Mouse (Mus musculus) neural tube, embryonic 15.5 days (tissue): ENCODE data around the gene Cracr2b. TPM values are rescaled to one million over a fixed set of nuclear protein-coding genes. Genes with fewer than 3 reads are reported as not detected.

Experiments
- ATAC-seq: fragments of 200-750 bp; cut with Nextera tagmentation; 2 replicates; pipeline ENCODE4 v1.8.0; 2017; ENCODE audit warnings: mild to moderate bottlenecking, moderate TSS enrichment, moderate library complexity; ENCODE audit not compliant: low FRiP score
- H3K27ac ChIP-seq: fragments of 300-500 bp; sonication (generic); replicated peaks from 2 replicates; pipeline ENCODE4 v1.5.1; 2015; ENCODE audit warnings: mild to moderate bottlenecking, inconsistent platforms
- H3K27me3 ChIP-seq: fragments of 300-500 bp; sonication (generic); replicated peaks from 2 replicates; pipeline ENCODE4 v1.6.1; 2015; ENCODE audit warnings: inconsistent platforms
- H3K36me3 ChIP-seq: fragments of 300-500 bp; sonication (generic); 2 replicates; pipeline ENCODE4 v1.6.1; 2015; ENCODE audit warnings: inconsistent platforms
- H3K4me1 ChIP-seq: fragments of 300-500 bp; sonication (generic); 2 replicates; pipeline ENCODE4 v1.6.1; 2015; ENCODE audit warnings: inconsistent platforms
- H3K4me2 ChIP-seq: fragments of 300-500 bp; sonication (generic); 2 replicates; pipeline ENCODE4 v1.6.1; 2015; ENCODE audit warnings: inconsistent platforms, mild to moderate bottlenecking, moderate library complexity
- H3K4me3 ChIP-seq: fragments of 300-500 bp; sonication (generic); replicated peaks from 2 replicates; pipeline ENCODE4 v1.5.1; 2015; ENCODE audit warnings: mild to moderate bottlenecking, inconsistent platforms
- H3K9ac ChIP-seq: fragments of 300-500 bp; sonication (generic); replicated peaks from 2 replicates; pipeline ENCODE4 v1.6.1; 2015; ENCODE audit warnings: mild to moderate bottlenecking, inconsistent platforms
- H3K9me3 ChIP-seq: fragments of 300-500 bp; sonication (generic); replicated peaks from 2 replicates; pipeline ENCODE4 v1.6.1; 2016; ENCODE audit warnings: inconsistent platforms
- WGBS: fragments of 180-500 bp; shearing (Covaris S2); methylation state at CpG from one replicate; pipeline ENCODE4 v1.1.7; 2015; ENCODE audit warnings: mixed read lengths; 5-methylcytosine and 5-hydroxymethylcytosine counted together
- polyA plus RNA-seq: library from polyadenylated mRNA; unstranded; fragments of >200 nt; fragmentation: Nextera tagmentation; extraction: Ambion mirVana; gene quantifications from 2 replicates; pipeline ENCODE4 v1.2.1, GENCODE M21; 2015

Cracr2b gene
- polyA plus RNA-seq = 7.1 and 9.6 TPM in 2 replicates

DNA sequence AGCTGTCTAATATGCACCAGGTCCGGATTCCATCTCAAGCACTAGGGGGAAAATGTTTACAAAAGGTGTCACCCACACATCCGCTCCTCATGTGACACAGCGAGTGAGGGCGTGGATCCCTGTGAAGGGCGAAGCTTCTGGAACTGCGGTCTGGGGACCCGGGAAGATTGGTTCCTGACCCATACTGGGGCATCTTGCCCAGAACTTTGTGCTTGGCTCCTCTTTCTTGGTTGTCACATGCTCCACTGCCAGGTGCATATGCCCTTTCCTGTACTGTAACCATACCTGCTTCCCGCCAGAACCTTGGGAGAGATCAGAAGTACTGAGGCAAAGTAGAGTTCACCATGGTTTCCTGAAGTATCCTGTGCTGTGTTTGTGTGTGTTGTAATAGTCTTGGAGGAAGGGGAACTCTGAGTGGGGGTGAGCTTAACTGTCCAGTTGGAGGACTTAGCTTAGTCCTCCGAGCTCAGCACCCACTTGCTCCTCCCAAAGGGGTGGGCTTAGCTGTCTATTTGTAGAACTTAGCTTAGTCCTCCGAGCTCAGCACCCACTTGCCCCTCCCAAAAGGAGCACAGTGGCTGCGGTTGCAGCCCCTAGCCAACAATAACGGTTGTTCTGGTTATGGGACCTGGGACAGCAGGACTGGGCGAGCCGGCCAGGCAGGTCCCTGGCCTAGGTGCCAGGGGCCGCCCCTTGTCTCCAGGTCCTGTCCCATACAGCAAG lies at the start of gene Cracr2b:
TSS of gene Cracr2b (plus strand) at position 704 of the 723 bp plus-strand sequence.
- 76% methylated on average over 15 of the region's 15 CpGs for WGBS
- Histone ChIP-seq H3K4me1 (peaks cover 39% of the 10 kb centered on the region), H3K9ac (peak within 1 kb of the TSS; percentile 41), H3K9me3 (no peaks in the 10 kb centered on the region), H3K4me2 (peak within 1 kb of the TSS; percentile 72), H3K27ac (no peak within 1 kb of the TSS), H3K4me3 (peak within 1 kb of the TSS; percentile 35), H3K36me3 (peaks cover 14% of the 10 kb centered on the region), H3K27me3 (peaks cover 65% of the 10 kb centered on the region)
- no peak for ATAC-seq

DNA sequence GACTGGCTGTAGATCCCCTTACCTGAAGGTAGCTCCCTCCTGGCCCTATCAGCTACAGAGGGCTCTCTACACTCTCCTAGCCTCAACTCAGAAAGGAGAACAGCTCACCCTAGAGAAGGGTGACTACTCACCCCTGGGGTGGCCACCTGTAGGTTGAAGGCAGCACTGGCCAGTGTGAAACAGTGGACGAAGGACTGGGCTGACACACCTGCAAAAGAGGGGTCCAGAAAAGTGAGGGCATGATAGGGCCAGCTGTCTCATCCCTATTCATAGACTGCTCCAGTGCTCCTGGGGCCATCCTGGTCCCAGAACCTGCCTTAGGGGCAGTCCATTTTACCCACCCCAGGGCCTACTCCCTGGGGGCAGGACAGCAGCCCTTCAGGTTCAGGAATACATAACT lies 49.2 kb upstream of the Cracr2b start:
- 94% methylated on average over 1 of the region's 1 CpGs for WGBS
- H3K4me3 ChIP-seq = no peak overlapping the region
- no peaks in the 10 kb centered on the region for H3K9me3 ChIP-seq
- H3K36me3 ChIP-seq = peaks cover 31% of the 10 kb centered on the region
- ATAC-seq = no peak
- no peak overlapping the region for H3K9ac ChIP-seq
- peaks cover 24% of the 10 kb centered on the region for H3K4me1 ChIP-seq
- H3K4me2 ChIP-seq = no peak overlapping the region
- no peak overlapping the region for H3K27ac ChIP-seq
- no peaks in the 10 kb centered on the region for H3K27me3 ChIP-seq

DNA sequence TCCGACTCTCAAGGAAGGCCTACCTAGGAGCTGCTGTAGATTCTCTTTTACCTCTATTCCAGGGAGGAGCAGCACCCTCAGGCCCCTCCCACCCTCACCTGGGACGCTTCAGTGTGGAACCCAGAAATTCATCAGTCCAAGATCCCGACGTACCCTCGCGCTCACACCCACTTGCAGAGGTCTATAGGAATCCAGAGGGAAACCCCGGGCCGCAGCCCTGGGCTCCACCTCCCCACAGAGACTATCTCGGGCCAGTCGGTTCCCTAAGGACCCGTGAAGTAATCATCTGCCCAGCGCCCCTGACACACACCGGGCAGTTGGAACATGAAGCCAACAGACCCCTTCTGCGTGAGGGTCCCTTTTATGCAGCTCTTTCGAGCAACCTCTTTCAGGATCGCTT lies 47.6 kb upstream of the Cracr2b start:
- peak; percentile 23 for ATAC-seq
- Histone ChIP-seq H3K36me3 (peaks cover 27% of the 10 kb centered on the region), H3K4me2 (peak overlapping the region; percentile 92), H3K27ac (peak overlapping the region; percentile 91), H3K9ac (peak overlapping the region; percentile 88), H3K4me3 (peak overlapping the region; percentile 70), H3K4me1 (peaks cover 24% of the 10 kb centered on the region), H3K9me3 (no peaks in the 10 kb centered on the region), H3K27me3 (no peaks in the 10 kb centered on the region)
- WGBS = 4% methylated on average over 16 of the region's 16 CpGs

DNA sequence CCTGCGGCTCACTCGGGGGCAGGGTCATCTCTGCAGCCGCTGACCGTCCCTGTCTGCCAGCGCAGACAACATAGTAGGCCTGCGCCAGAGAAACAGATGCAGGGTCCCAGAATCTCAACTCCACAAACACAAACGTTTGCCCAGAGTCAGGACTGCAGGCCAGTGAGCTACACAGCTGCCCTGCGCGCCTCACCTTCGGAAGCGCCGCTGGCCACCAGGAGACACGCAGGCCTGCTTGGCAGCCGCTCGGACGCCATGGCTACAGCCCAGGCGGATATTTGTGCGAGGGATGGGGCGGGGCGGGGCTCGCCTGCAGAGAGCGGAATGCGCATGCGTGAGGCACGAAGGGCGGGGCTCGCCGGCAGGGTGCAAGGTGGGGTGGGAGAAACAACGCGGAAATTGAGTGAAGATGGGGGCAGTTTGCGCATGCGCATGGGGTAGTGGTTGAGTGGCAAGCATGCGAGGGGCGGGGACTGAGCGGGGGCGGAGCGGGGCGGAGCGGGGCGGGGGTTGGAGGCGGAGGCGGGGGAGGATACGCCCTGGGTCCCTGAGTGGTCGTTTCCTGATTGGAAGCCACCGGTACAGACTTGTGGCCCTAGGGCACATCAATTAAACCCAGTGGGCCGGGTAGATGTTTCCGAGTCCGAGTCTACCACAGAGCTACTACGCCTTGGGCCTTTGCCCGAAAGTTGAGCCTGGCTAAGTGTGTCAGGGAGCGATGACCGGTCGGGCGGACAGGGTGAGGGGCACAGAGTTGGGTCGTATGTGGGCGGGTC lies 46.9 kb upstream of the Cracr2b start, which contains the start of gene Gatd1:
TSS of gene Gatd1 (minus strand) at position 328 of the 776 bp plus-strand sequence.
- no peaks in the 10 kb centered on the region for H3K27me3 ChIP-seq
- WGBS = under 1% methylated on average over 51 of the region's 56 CpGs
- H3K4me3 ChIP-seq = peak within 1 kb of the TSS; percentile 70
- H3K9me3 ChIP-seq = no peaks in the 10 kb centered on the region
- H3K36me3 ChIP-seq = peaks cover 22% of the 10 kb centered on the region
- peaks cover 22% of the 10 kb centered on the region for H3K4me1 ChIP-seq
- H3K4me2 ChIP-seq = peak within 1 kb of the TSS; percentile 92
- ATAC-seq = peak; percentile 90
- H3K9ac ChIP-seq = peak within 1 kb of the TSS; percentile 88
- peak within 1 kb of the TSS; percentile 91 for H3K27ac ChIP-seq

DNA sequence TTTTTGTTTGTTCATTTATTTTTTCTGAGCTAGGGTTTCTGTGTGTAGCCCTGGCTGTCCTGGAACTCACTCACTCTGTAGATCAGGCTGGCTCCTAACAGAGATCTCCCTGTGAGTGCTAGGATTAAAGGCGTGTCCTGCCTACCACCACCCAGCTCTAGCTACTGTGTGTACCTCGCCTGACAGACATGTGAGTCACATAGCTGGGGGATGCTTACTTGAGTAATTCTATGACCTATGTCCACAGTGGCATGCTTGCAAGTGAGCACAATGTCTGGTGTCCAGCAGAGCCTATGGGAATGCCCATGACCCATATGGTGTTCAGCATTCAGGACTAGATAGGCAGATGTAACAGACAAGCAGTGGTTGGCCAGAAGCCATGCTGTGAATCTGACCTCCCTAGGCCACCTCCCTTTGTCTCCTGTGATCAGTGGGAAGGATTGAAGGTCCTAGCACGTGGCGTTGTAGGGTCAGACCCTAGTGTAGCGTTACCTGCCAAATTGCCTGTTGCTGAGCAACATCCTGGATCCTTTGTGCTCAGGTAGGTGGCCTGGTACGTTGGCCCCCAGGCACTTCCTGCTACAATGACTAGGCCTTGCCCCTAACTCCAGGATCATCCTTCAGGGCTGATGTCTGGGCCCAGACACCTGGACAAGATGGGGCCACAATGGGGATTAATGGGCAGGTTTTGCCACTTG lies 44.6 kb upstream of the Cracr2b start:
- H3K27me3 ChIP-seq = no peaks in the 10 kb centered on the region
- no peaks in the 10 kb centered on the region for H3K36me3 ChIP-seq
- no peak overlapping the region for H3K4me2 ChIP-seq
- no peaks in the 10 kb centered on the region for H3K9me3 ChIP-seq
- H3K4me3 ChIP-seq = no peak overlapping the region
- WGBS = 81% methylated on average over 6 of the region's 6 CpGs
- H3K9ac ChIP-seq = no peak overlapping the region
- ATAC-seq = no peak
- no peak overlapping the region for H3K27ac ChIP-seq
- H3K4me1 ChIP-seq = peaks cover 18% of the 10 kb centered on the region

DNA sequence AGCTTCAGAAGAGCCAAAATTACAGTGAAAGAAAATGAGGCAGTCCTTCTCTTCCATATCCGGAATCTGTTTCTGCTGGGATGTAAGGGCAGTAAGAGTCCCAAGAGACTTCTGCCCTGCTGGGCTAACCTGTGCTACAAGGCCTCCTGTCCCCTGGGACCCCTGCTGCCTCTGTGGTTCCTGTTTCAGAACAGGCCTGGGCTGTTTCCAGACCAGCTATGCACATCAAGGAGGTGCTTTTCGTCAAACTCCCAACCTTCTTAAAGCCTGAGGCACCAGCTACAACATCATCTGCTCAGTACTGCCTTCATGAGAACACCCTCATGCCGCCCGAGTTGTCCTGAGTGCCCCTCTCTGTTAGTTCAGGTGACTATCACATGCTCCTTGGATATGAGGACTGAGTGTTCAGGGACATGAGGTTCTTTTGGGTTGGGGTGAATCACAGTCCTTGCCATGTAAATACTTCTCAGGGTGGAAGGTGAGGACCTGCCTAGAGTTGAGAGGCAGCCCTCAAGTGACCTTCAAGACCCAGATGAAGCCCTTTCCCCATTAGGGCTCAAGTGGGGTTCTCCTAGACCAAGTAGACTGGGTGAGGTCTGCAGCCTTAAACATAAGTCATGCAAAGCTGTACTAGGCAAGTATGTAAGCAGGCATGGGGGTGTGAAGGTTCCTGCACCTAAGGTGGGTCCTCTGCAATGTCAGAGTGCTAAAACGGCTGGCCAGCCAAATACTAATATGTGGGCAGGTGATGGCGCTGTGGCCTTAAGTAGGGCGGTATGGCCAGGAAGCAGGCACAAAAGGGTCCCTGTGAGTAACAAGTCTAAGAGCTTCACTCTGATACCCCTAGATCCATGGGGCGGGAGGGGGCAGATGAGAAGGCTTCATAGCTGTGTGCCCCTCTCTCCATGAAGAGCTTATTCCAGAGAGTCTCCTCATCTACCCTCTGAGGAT lies 42.9 kb upstream of the Cracr2b start:
- ATAC-seq = no peak

DNA sequence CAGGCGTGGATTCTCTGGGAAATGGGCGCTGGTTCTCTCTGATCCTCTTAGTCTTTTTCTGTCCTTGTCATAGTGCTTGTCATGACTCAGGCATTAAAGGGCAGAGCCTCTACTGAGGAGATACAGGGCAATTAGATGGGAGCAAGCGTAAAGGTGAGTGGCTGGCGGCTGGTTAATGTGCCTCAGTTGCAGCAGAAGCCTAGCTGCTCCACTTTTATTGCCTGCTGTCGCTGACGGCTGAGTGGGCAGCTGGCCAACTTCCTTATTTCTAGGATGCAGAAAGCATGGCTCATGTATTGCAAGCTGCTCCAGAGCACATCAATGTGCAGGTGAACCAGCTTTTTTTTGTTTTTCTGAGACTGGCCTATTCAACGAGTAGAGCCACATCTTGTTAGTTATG lies 41.9 kb upstream of the Cracr2b start:
- H3K27ac ChIP-seq = no peak overlapping the region
- H3K9ac ChIP-seq = no peak overlapping the region
- 39% methylated on average over 7 of the region's 7 CpGs for WGBS
- no peaks in the 10 kb centered on the region for H3K36me3 ChIP-seq
- ATAC-seq = no peak
- no peaks in the 10 kb centered on the region for H3K27me3 ChIP-seq
- no peak overlapping the region for H3K4me2 ChIP-seq
- no peaks in the 10 kb centered on the region for H3K9me3 ChIP-seq
- peaks cover 6% of the 10 kb centered on the region for H3K4me1 ChIP-seq
- no peak overlapping the region for H3K4me3 ChIP-seq

More for the DNA sequence above, 42.9 kb upstream of the Cracr2b start:
- no peak overlapping the region for H3K4me2 ChIP-seq
- H3K9ac ChIP-seq = no peak overlapping the region
- H3K27ac ChIP-seq = no peak overlapping the region
- no peak overlapping the region for H3K4me3 ChIP-seq
- no peaks in the 10 kb centered on the region for H3K27me3 ChIP-seq
- no peaks in the 10 kb centered on the region for H3K36me3 ChIP-seq
- 73% methylated on average over 8 of the region's 8 CpGs for WGBS
- no peaks in the 10 kb centered on the region for H3K9me3 ChIP-seq
- H3K4me1 ChIP-seq = peaks cover 10% of the 10 kb centered on the region

DNA sequence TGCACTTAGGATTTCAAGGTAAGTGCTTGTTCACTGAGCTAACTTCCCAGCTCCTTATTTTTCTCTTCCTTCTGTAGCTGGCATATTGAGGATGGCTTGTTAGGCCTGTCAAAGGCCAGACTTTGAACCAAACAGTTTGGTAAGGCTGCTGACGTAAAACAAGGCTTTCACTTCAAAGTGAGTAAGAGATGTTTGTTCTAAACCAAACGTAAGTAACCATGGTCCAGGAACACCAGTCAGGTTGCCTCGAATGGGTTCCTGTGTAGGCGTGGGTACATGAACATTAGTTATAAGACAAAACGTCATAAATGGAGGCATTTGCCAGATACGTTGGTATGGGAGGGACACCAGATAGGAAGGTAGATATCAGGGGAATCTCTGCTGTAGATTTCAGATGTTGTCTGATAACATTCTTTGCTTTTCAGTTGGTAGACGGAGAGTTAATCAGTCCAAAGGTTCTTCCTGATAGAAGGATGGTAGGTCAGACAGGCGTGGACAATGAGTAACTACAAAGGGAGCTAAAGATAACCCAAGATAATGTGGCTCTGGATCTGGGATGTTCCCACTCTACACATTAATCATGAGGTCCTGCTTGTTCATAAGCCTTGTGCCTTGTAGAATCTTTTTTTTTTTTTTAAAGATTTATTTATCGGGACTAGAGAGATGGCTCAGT lies 40.7 kb upstream of the Cracr2b start:
- no peak overlapping the region for H3K4me3 ChIP-seq
- WGBS = 87% methylated on average over 9 of the region's 9 CpGs
- no peak for ATAC-seq

DNA sequence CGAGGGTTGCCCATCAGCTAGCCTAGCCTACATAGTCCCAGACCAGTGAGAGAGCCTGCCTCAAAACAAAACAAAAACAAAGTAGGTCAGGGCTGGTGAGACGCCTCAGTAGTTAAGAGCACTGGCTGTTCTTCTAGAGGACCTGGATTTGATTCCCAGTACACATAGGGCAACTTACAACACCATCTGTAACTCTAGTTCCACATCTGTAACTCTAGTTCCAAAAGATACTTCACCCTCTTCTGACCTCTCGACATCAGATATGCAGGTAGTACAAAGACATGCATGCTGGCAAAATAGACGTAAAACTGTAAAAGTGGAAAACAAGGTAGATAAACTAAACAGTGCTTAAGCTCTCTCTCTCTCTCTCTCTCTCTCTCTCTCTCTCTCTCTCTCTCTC lies 37.1 kb upstream of the Cracr2b start:
- Histone ChIP-seq H3K27me3 (no peaks in the 10 kb centered on the region), H3K36me3 (peaks cover 14% of the 10 kb centered on the region), H3K4me1 (peaks cover 10% of the 10 kb centered on the region), H3K4me2 (no peak overlapping the region), H3K27ac (no peak overlapping the region), H3K9me3 (no peaks in the 10 kb centered on the region), H3K4me3 (no peak overlapping the region), H3K9ac (no peak overlapping the region)
- ATAC-seq = no peak
- WGBS = 78% methylated on average over 4 of the region's 4 CpGs

More for the DNA sequence above, 40.7 kb upstream of the Cracr2b start:
- Histone ChIP-seq H3K4me1 (no peaks in the 10 kb centered on the region), H3K9ac (no peak overlapping the region), H3K27ac (no peak overlapping the region), H3K36me3 (no peaks in the 10 kb centered on the region), H3K27me3 (no peaks in the 10 kb centered on the region), H3K9me3 (no peaks in the 10 kb centered on the region), H3K4me2 (no peak overlapping the region)

DNA sequence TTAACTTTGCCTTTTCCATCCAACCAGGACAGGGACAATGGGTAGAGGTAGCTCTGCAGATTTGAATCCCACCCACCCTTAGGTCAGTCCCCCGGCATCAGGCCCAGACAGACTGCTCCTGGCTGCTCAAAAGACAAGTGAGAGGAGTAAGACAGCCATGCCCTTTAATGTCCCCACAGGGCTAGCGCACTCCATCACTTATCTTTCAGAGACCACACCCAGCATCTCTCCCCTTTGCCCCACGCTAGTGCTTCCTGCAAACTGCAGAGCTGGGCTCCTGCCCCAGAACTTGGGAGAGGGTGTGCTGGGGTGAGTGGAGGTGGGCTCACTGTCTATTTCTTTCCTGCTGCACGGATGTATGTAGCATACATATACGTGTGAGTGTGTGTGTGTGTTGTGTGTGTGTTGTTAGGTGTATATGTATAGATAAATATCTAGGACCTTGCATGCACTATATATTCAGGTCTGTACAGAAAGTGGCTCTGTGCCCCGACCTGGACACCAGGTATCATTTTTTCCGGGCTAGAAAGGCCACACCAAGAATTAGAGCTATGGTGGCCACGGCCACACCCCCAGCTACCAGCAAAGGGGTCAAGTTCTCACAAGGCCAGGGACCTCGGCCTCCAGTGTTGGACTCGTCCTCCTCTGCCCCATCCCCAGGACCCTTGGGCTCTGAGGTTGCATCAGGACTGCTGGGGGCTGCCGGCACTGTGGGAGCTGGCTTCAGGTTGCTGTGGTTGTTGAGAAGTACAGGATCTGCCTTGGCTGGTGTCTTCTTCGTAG lies 33.8 kb upstream of the Cracr2b start:
- no peak overlapping the region for H3K4me2 ChIP-seq
- H3K4me1 ChIP-seq = peaks cover 26% of the 10 kb centered on the region
- no peak overlapping the region for H3K27ac ChIP-seq
- no peaks in the 10 kb centered on the region for H3K27me3 ChIP-seq
- no peak overlapping the region for H3K9ac ChIP-seq
- no peak for ATAC-seq
- peaks cover 36% of the 10 kb centered on the region for H3K36me3 ChIP-seq
- WGBS = 89% methylated on average over 12 of the region's 12 CpGs
- no peak overlapping the region for H3K4me3 ChIP-seq
- no peaks in the 10 kb centered on the region for H3K9me3 ChIP-seq
